ENCODE assay signal across 15 mouse cellular contexts in the genomic region with DNA sequence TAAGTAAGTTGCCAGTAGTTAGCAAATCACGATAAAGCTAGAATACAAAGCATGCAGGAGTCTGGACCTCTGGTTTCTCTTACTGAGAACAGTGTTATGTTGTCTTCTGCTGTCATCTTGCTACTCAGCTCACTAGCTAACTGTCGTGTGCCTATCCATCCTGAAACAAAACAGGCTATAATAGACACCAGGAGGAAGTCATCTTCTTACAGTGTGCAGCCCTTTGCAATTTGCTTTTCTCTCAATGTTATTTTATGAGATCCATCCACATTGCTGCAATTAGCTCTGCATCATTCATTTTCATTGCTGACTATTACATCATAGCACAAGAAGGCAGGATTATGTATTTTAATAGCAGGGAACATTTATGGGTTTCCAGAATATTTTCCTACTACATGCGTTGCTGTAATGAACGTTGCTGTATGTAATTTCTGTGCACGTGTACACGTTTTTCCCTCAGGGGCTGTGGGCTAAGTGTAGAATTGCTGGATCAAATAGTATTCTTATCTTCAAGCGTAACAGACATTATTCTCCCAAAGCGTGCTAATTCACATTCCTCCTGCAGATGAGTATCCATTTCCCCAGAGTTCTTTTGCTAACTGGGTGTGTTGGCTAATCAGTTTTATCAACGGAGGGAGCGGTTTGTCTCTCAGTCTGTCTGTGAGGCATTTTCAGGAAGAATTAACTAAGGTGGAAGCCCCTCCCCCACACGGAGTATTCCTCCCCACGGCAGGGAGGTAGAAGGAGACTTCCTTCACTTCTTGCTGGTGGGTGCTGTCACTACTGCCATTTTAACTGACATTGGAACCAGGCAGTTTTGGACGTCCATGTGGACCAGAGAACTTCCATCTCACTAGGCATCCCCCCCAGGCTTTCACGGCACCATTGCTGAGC.
DNase-seq lines count a peak whose midpoint lies in the region; ATAC-seq and TF ChIP-seq lines count a peak whose summit lies in the region.
"Had no signal": no experiment of that assay in that cellular context is flagged by ENCODE, and none has a peak within 500 bp of the region (broad histone marks: within the 10 kb centered on the region; RNA-seq: fewer than 3 reads in every experiment).

No protein-coding gene starts in this region.

- no peaks in the 10 kb centered on the region for H3K9me3 ChIP-seq in kidney, embryonic 15.5 days (replicated peaks)
- no peaks in the 10 kb centered on the region for H3K9me3 ChIP-seq in embryonic facial prominence, embryonic 13.5 days
- no peaks in the 10 kb centered on the region for H3K9me3 ChIP-seq in limb, embryonic 14.5 days (ENCODE audit: control insufficient read depth, low read length)
- H3K9me3 ChIP-seq in stomach, postnatal 0 days (ENCODE audit: control insufficient read depth, low read length), result no peaks in the 10 kb centered on the region
- H3K9me3 ChIP-seq: embryonic facial prominence, embryonic 15.5 days; forebrain, embryonic 15.5 days had no signal

- H3K4me2 ChIP-seq in kidney, embryonic 15.5 days, result peak overlapping the region; percentile 45
- H3K4me2 ChIP-seq in embryonic facial prominence, embryonic 13.5 days, result peak overlapping the region; percentile 33
- no peak overlapping the region for H3K4me2 ChIP-seq in limb, embryonic 14.5 days (replicated peaks; ENCODE audit: low read depth, low read length, severe bottlenecking)
- no peak overlapping the region for H3K4me2 ChIP-seq in stomach, postnatal 0 days (replicated peaks; ENCODE audit: low read depth)
- H3K4me2 ChIP-seq: embryonic facial prominence, embryonic 15.5 days; forebrain, embryonic 15.5 days had no signal

- H3K9ac ChIP-seq in kidney, embryonic 15.5 days, result no peak overlapping the region
- no peak overlapping the region for H3K9ac ChIP-seq in embryonic facial prominence, embryonic 13.5 days
- no peak overlapping the region for H3K9ac ChIP-seq in limb, embryonic 14.5 days (ENCODE audit: low read depth, low read length, severe bottlenecking)
- no peak overlapping the region for H3K9ac ChIP-seq in stomach, postnatal 0 days (ENCODE audit: low read length)
- H3K9ac ChIP-seq: embryonic facial prominence, embryonic 15.5 days; forebrain, embryonic 15.5 days had no signal

- no peak overlapping the region for H3K4me3 ChIP-seq in kidney, embryonic 15.5 days (replicated peaks)
- no peak overlapping the region for H3K4me3 ChIP-seq in embryonic facial prominence, embryonic 13.5 days
- H3K4me3 ChIP-seq in limb, embryonic 14.5 days (replicated peaks; ENCODE audit: low read length), result no peak overlapping the region
- H3K4me3 ChIP-seq in stomach, postnatal 0 days (ENCODE audit: low read depth, low read length), result no peak overlapping the region
- H3K4me3 ChIP-seq: embryonic facial prominence, embryonic 15.5 days; forebrain, embryonic 15.5 days had no signal

- no peak overlapping the region for H3K27ac ChIP-seq in kidney, embryonic 15.5 days
- no peak overlapping the region; the same call in 1 of the 2 replicates for H3K27ac ChIP-seq in embryonic facial prominence, embryonic 13.5 days
- no peak overlapping the region for H3K27ac ChIP-seq in limb, embryonic 14.5 days (replicated peaks; ENCODE audit: low read depth, low read length)
- H3K27ac ChIP-seq in stomach, postnatal 0 days (replicated peaks), result no peak overlapping the region
- H3K27ac ChIP-seq: forebrain, embryonic 15.5 days had no signal

- TF ChIP-seq EP300 in stomach, postnatal 0 days (optimal IDR thresholded peaks at IDR 0.05), result no peak

- no peak for TF ChIP-seq POLR2A in limb, embryonic 14.5 days (IDR thresholded peaks at IDR 0.05; ENCODE audit: borderline replicate concordance, extremely low read depth, insufficient read depth, insufficient read length)

- ATAC-seq in kidney, embryonic 15.5 days (replicated peaks; ENCODE audit: low FRiP score), result 0 out of 2 replicates have a peak, but pooled peaks have one; percentile 29
- no peak for ATAC-seq in embryonic facial prominence, embryonic 13.5 days (ENCODE audit: insufficient number of reproducible peaks, insufficient read depth, low FRiP score, low TSS enrichment, low read depth)
- ATAC-seq in limb, embryonic 14.5 days (ENCODE audit: low FRiP score, low read depth), result peak; percentile 44; the same call in 1 of the 2 replicates
- no peak for ATAC-seq in stomach, postnatal 0 days (ENCODE audit: low FRiP score, low TSS enrichment)
- ATAC-seq: forebrain, embryonic 15.5 days; intestine, postnatal 0 days had no signal

- no peaks in the 10 kb centered on the region for H3K36me3 ChIP-seq in kidney, embryonic 15.5 days
- no peaks in the 10 kb centered on the region for H3K36me3 ChIP-seq in embryonic facial prominence, embryonic 13.5 days
- H3K36me3 ChIP-seq in limb, embryonic 14.5 days (ENCODE audit: control insufficient read depth, insufficient read depth, low read length), result no peaks in the 10 kb centered on the region
- H3K36me3 ChIP-seq in stomach, postnatal 0 days (ENCODE audit: control insufficient read depth, insufficient read depth, low read length), result no peaks in the 10 kb centered on the region
- H3K36me3 ChIP-seq: embryonic facial prominence, embryonic 15.5 days; forebrain, embryonic 15.5 days had no signal

- TF ChIP-seq CTCF in stomach, postnatal 0 days (IDR thresholded peaks at IDR 0.05; ENCODE audit: low read depth), result no peak

- H3K27me3 ChIP-seq in kidney, embryonic 15.5 days, result no peaks in the 10 kb centered on the region
- no peaks in the 10 kb centered on the region for H3K27me3 ChIP-seq in embryonic facial prominence, embryonic 13.5 days
- no peaks in the 10 kb centered on the region for H3K27me3 ChIP-seq in limb, embryonic 14.5 days (ENCODE audit: control insufficient read depth, insufficient read depth, low read length)
- no peaks in the 10 kb centered on the region for H3K27me3 ChIP-seq in stomach, postnatal 0 days (ENCODE audit: control insufficient read depth, insufficient read depth, low read length)
- H3K27me3 ChIP-seq: embryonic facial prominence, embryonic 15.5 days; forebrain, embryonic 15.5 days had no signal

- DNase-seq in heart, adult 11 months, result peak; percentile 81
- DNase-seq in heart, adult 18-20 months, result no peak
- no peak for DNase-seq in kidney, adult 18-20 months
- peak; percentile 38 for DNase-seq in limb, embryonic 14.5 days (ENCODE audit: low spot score)
- no peak for DNase-seq in stomach, postnatal 0 days (ENCODE audit: low spot score)
- no peak for DNase-seq in frontal cortex, postnatal 10 days (ENCODE audit: low spot score in 2 of 2)
- DNase-seq: gastrocnemius, postnatal 25 days; lung, adult 2 months; lung, postnatal 4 days; thymus, adult 2 months had no signal

- WGBS in kidney, embryonic 15.5 days, result 39% methylated on average over 14 of the region's 14 CpGs
- 22% methylated on average over 14 of the region's 14 CpGs for WGBS in embryonic facial prominence, embryonic 13.5 days
- WGBS in limb, embryonic 14.5 days, result 41% methylated on average over 14 of the region's 14 CpGs
- 47% methylated on average over 14 of the region's 14 CpGs for WGBS in stomach, postnatal 0 days

- H3K4me1 ChIP-seq in kidney, embryonic 15.5 days, result peaks cover 20% of the 10 kb centered on the region; the same call in 1 of the 2 replicates
- H3K4me1 ChIP-seq in embryonic facial prominence, embryonic 13.5 days, result peaks cover 33% of the 10 kb centered on the region
- peaks cover 15% of the 10 kb centered on the region for H3K4me1 ChIP-seq in limb, embryonic 14.5 days (ENCODE audit: control insufficient read depth, insufficient read depth, low read length)
- H3K4me1 ChIP-seq in stomach, postnatal 0 days (replicated peaks; ENCODE audit: control insufficient read depth, insufficient read depth), result no peaks in the 10 kb centered on the region
- H3K4me1 ChIP-seq: forebrain, embryonic 15.5 days had no signal

Comparison
In these comparisons a context has a peak if more than half of its experiments do, and no peak if none do; other contexts are left out.
1. DNase-seq: peak in heart, adult 11 months (single experiment) and limb, embryonic 14.5 days (single experiment); none in heart, adult 18-20 months (0 of 2), kidney, adult 18-20 months (single experiment), stomach, postnatal 0 days (single experiment) and frontal cortex, postnatal 10 days (0 of 2).
2. ATAC-seq: peak in kidney, embryonic 15.5 days (single experiment) and limb, embryonic 14.5 days (single experiment); none in embryonic facial prominence, embryonic 13.5 days (single experiment) and stomach, postnatal 0 days (single experiment).
3. H3K4me2 ChIP-seq: peak in kidney, embryonic 15.5 days (single experiment) and embryonic facial prominence, embryonic 13.5 days (single experiment); none in limb, embryonic 14.5 days (single experiment) and stomach, postnatal 0 days (single experiment).